Mouse (Mus musculus) cerebellum, adult 2 months (tissue): ENCODE measurements at regions not wholly inside any gene's neighbourhood (a gene's known extent, or its start where the extent isn't known, plus 50 kb on each side); places are given as distances from the start of the nearest gene placed in this dataset.

ENCODE experiments used
- CTCF ChIP-seq: fragments of 200-500 bp; IDR thresholded peaks from 2 replicates; pipeline ENCODE4 v1.5.1; 2011; ENCODE audit warnings: low read depth, mild to moderate bottlenecking, control low read depth, low read length, moderate library complexity, borderline replicate concordance; ENCODE audit not compliant: insufficient read depth
- POLR2A ChIP-seq: fragments of 200-500 bp; IDR thresholded peaks from 2 replicates; pipeline ENCODE4 v1.6.1; 2011; ENCODE audit warnings: low read length, control low read depth, borderline replicate concordance; ENCODE audit not compliant: insufficient read depth

- TF ChIP-seq POLR2A = no peak
- TF ChIP-seq CTCF = no peak
Measured at GRCm38 (mm10) chr10:17547986-17548385, 175.0 kb upstream of the Cited2 start.
